Mouse (Mus musculus) bone marrow, adult 2 months (tissue): Measurements from ENCODE around the gene Gm3147.
"Not testable (repeated sequence)": the region's sequence is repeated elsewhere in the genome, so short reads cannot be mapped to it uniquely, and the experiment has no call there.

Source experiments
- CTCF ChIP-seq: fragments of 200-500 bp; IDR thresholded peaks from 2 replicates; pipeline ENCODE4 v1.5.1; 2011; ENCODE audit warnings: low read length, control low read depth; ENCODE audit not compliant: control insufficient read depth, insufficient read depth
- POLR2A ChIP-seq: fragments of 200-500 bp; IDR thresholded peaks from 2 replicates; pipeline ENCODE4 v1.6.1; 2011; ENCODE audit warnings: low read depth, mild to moderate bottlenecking, control low read depth, low read length, borderline replicate concordance; ENCODE audit not compliant: control insufficient read depth

DNA sequence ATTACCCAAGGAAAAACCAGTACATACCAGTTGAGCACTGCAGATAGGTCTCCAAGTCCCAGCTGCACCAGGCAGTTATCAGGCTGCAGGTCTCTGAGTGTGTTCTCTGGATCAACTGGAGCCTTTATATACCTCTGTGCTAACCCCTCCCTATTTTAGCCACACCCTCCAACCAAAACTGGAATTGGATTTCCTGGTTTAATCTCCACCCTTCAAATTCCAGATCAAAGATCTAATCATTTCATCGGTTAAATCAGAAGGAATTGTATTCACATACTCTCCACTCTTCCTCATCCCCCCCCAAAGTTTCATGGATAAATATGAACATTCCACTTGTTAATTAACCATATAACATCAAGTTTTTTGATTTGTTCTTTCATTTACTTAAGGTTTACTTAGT lies at the start of gene Gm3147:
- TF ChIP-seq POLR2A, CTCF: not testable (repeated sequence)
